Mouse (Mus musculus): ENCODE measurements at regions not wholly inside any gene's neighbourhood (a gene's known extent, or its start where the extent isn't known, plus 50 kb on each side); places are given as distances from the start of the nearest gene placed in this dataset.

GRCm38 (mm10) chr15:11630654-11631053, 231.2 kb upstream of the Tars start:
- no peak for DNase-seq
- Histone ChIP-seq H3K4me3 (replicated peaks; ENCODE audit: insufficient read depth, low read depth, low read length) (no peak overlapping the region), H3K27me3 (ENCODE audit: control insufficient read depth, insufficient read depth, low read length) (no peaks in the 10 kb centered on the region), H3K27ac (ENCODE audit: insufficient read depth, low read length) (no peak overlapping the region), H3K4me1 (ENCODE audit: control insufficient read depth, insufficient read depth, low read length) (no peaks in the 10 kb centered on the region)
- WGBS, result 82% methylated on average over 2 of the region's 2 CpGs
- TF ChIP-seq POLR2A (IDR thresholded peaks at IDR 0.05; ENCODE audit: borderline replicate concordance, insufficient read depth, low read length), result no peak
- no peak for TF ChIP-seq CTCF (IDR thresholded peaks at IDR 0.05; ENCODE audit: borderline replicate concordance, insufficient read depth, low read depth, low read length)

- DNase-seq, result no peak
- WGBS, result 27% methylated on average over 9 of the region's 9 CpGs
- no peaks in the 10 kb centered on the region for H3K27me3 ChIP-seq (ENCODE audit: control insufficient read depth, insufficient read depth, low read length)
- TF ChIP-seq POLR2A (IDR thresholded peaks at IDR 0.05; ENCODE audit: borderline replicate concordance, insufficient read depth, low read length) (no peak), CTCF (IDR thresholded peaks at IDR 0.05; ENCODE audit: borderline replicate concordance, insufficient read depth, low read depth, low read length) (no peak)
- H3K4me1 ChIP-seq (ENCODE audit: control insufficient read depth, insufficient read depth, low read length), result no peaks in the 10 kb centered on the region
- H3K4me3 ChIP-seq (replicated peaks; ENCODE audit: insufficient read depth, low read depth, low read length), result no peak overlapping the region
- no peak overlapping the region for H3K27ac ChIP-seq (ENCODE audit: insufficient read depth, low read length)
These were observed 227.0 kb upstream of the Tars start for GRCm38 (mm10) chr15:11626433-11626832.

DNA sequence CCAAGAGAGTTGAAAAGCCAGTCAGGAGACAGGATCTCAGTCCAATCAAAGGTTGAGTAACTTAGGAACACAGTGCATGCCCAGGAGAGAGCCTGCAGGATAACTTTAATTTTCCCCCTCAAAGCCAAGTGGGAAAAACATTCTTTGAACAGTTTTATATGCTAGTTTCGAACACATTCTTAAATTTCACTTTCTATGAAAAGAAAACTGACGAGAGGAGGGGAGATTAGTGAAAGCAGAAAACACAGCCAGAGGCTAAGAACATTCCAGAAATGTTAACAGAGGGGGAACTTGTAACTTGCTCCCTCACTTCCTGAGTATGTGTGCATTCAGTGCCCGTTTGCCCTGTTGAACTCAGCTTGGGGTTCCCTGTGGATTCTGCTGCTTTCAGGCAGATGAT, 213.0 kb upstream of the Tars start:
- TF ChIP-seq CTCF (IDR thresholded peaks at IDR 0.05; ENCODE audit: borderline replicate concordance, insufficient read depth, low read depth, low read length) (no peak), POLR2A (IDR thresholded peaks at IDR 0.05; ENCODE audit: borderline replicate concordance, insufficient read depth, low read length) (no peak)
- no peak for DNase-seq
- WGBS, result 58% methylated on average over 3 of the region's 3 CpGs
- H3K27ac ChIP-seq (ENCODE audit: insufficient read depth, low read length), result no peak overlapping the region
- H3K4me3 ChIP-seq (replicated peaks; ENCODE audit: insufficient read depth, low read depth, low read length), result no peak overlapping the region
- H3K27me3 ChIP-seq (ENCODE audit: control insufficient read depth, insufficient read depth, low read length), result no peaks in the 10 kb centered on the region
- no peaks in the 10 kb centered on the region for H3K4me1 ChIP-seq (ENCODE audit: control insufficient read depth, insufficient read depth, low read length)

- no peaks in the 10 kb centered on the region for H3K4me1 ChIP-seq (ENCODE audit: control insufficient read depth, insufficient read depth, low read length)
- TF ChIP-seq CTCF (IDR thresholded peaks at IDR 0.05; ENCODE audit: borderline replicate concordance, insufficient read depth, low read depth, low read length) (no peak), POLR2A (IDR thresholded peaks at IDR 0.05; ENCODE audit: borderline replicate concordance, insufficient read depth, low read length) (no peak)
- no peak overlapping the region for H3K4me3 ChIP-seq (replicated peaks; ENCODE audit: insufficient read depth, low read depth, low read length)
- no peak overlapping the region for H3K27ac ChIP-seq (ENCODE audit: insufficient read depth, low read length)
- DNase-seq, result no peak
- H3K27me3 ChIP-seq (ENCODE audit: control insufficient read depth, insufficient read depth, low read length), result no peaks in the 10 kb centered on the region
- WGBS, result 65% methylated on average over 3 of the region's 3 CpGs
These were observed 210.7 kb upstream of the Tars start for GRCm38 (mm10) chr15:11610043-11610670.

DNA sequence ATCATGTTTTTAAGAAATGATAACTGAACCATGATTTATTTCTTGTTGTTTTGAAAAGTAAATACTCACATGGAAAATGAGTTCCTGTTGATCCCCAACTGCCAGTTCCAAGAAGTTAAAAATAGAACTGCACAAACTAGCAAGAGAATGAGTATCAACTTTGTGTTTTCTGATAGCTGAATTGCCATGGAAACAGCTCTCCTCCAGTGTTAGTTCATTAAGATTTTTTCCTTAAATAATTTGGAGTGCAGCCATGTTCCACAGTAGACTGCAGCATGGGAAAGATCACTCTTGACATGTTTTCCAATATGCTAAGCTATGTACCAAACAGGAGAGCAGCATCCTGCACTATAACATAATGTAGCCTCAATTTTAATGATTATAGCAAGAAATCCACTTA, 208.0 kb upstream of the Tars start:
- H3K27ac ChIP-seq (ENCODE audit: insufficient read depth, low read length), result no peak overlapping the region
- no peak overlapping the region for H3K4me3 ChIP-seq (replicated peaks; ENCODE audit: insufficient read depth, low read depth, low read length)
- no peak for TF ChIP-seq CTCF (IDR thresholded peaks at IDR 0.05; ENCODE audit: borderline replicate concordance, insufficient read depth, low read depth, low read length)
- TF ChIP-seq POLR2A (IDR thresholded peaks at IDR 0.05; ENCODE audit: borderline replicate concordance, insufficient read depth, low read length), result no peak
- DNase-seq, result no peak
- no peaks in the 10 kb centered on the region for H3K27me3 ChIP-seq (ENCODE audit: control insufficient read depth, insufficient read depth, low read length)
- no peaks in the 10 kb centered on the region for H3K4me1 ChIP-seq (ENCODE audit: control insufficient read depth, insufficient read depth, low read length)

DNA sequence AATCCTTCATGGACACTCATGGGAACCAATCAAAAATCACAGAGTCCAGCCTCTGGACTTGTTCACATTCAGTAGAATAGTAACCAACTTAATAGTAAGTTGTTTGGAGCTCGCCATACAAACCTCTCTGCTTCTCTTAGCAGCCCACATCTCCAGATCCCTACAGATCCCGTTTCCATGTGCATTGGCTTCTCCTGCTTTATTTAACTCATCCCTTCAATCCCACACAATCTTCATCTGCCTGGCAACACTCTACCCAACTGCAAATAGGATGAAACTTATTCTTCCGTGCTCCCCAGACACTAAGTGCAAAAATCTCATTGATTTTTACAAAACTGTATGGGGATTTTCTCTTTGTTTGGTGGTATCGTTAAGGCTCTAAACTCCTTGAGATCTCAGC, 206.2 kb upstream of the Tars start:
- no peaks in the 10 kb centered on the region for H3K27me3 ChIP-seq (ENCODE audit: control insufficient read depth, insufficient read depth, low read length)
- 91% methylated on average over 4 of the region's 4 CpGs for WGBS
- no peak overlapping the region for H3K27ac ChIP-seq (ENCODE audit: insufficient read depth, low read length)
- no peak overlapping the region for H3K4me3 ChIP-seq (replicated peaks; ENCODE audit: insufficient read depth, low read depth, low read length)
- DNase-seq, result no peak
- no peak for TF ChIP-seq POLR2A (IDR thresholded peaks at IDR 0.05; ENCODE audit: borderline replicate concordance, insufficient read depth, low read length)
- TF ChIP-seq CTCF (IDR thresholded peaks at IDR 0.05; ENCODE audit: borderline replicate concordance, insufficient read depth, low read depth, low read length), result no peak
- no peaks in the 10 kb centered on the region for H3K4me1 ChIP-seq (ENCODE audit: control insufficient read depth, insufficient read depth, low read length)

- WGBS, result 84% methylated on average over 6 of the region's 6 CpGs
- TF ChIP-seq CTCF (IDR thresholded peaks at IDR 0.05; ENCODE audit: borderline replicate concordance, insufficient read depth, low read depth, low read length) (no peak), POLR2A (IDR thresholded peaks at IDR 0.05; ENCODE audit: borderline replicate concordance, insufficient read depth, low read length) (no peak)
- H3K4me3 ChIP-seq (replicated peaks; ENCODE audit: insufficient read depth, low read depth, low read length), result no peak overlapping the region
- no peaks in the 10 kb centered on the region for H3K4me1 ChIP-seq (ENCODE audit: control insufficient read depth, insufficient read depth, low read length)
- no peak overlapping the region for H3K27ac ChIP-seq (ENCODE audit: insufficient read depth, low read length)
- no peaks in the 10 kb centered on the region for H3K27me3 ChIP-seq (ENCODE audit: control insufficient read depth, insufficient read depth, low read length)
- DNase-seq, result no peak
These were observed 197.6 kb upstream of the Tars start for GRCm38 (mm10) chr15:11597021-11597420.

GRCm38 (mm10) chr15:11590542-11591116, 191.2 kb upstream of the Tars start:
- Histone ChIP-seq H3K4me3 (replicated peaks; ENCODE audit: insufficient read depth, low read depth, low read length) (no peak overlapping the region), H3K4me1 (ENCODE audit: control insufficient read depth, insufficient read depth, low read length) (no peaks in the 10 kb centered on the region), H3K27ac (ENCODE audit: insufficient read depth, low read length) (no peak overlapping the region), H3K27me3 (ENCODE audit: control insufficient read depth, insufficient read depth, low read length) (no peaks in the 10 kb centered on the region)
- DNase-seq, result no peak
- TF ChIP-seq POLR2A (IDR thresholded peaks at IDR 0.05; ENCODE audit: borderline replicate concordance, insufficient read depth, low read length), result no peak
- no peak for TF ChIP-seq CTCF (IDR thresholded peaks at IDR 0.05; ENCODE audit: borderline replicate concordance, insufficient read depth, low read depth, low read length)
- WGBS, result 51% methylated on average over 9 of the region's 9 CpGs

Data from cerebellum, adult 2 months (tissue).